Mouse (Mus musculus) layer of hippocampus, postnatal 14 days (tissue): ENCODE data around the gene Slc29a3. TPM values are rescaled to one million over a fixed set of nuclear protein-coding genes. Genes with fewer than 3 reads are reported as not detected.

Source experiments
- DNase-seq, 2 experiments: peaks; one replicate each; pipeline ENCODE4 v3.0.0; 2021 to 2022; ENCODE audit warnings: low spot score in 2 of 2, mixed read lengths in 1 of 2
- long read RNA-seq, 2 experiments: library from polyadenylated mRNA; stranded (forward); transcript quantifications; one replicate each; pipeline ENCODE4 v2.0.0; 2021
- total RNA-seq, 2 experiments: library from RNA; stranded (reverse); gene quantifications; 2 replicates each; pipeline ENCODE4 v1.2.3; 2021

Slc29a3 gene
- 10 to 100 TPM; 19.4 to 24.4 TPM for total RNA-seq
- long read RNA-seq, experiment 1, full-length matches to known transcripts, result 5 of 13 reads
- long read RNA-seq, experiment 1, partial matches to known transcripts, result 1 of 13 reads
- long read RNA-seq, experiment 1, other reads (novel, unspliced or antisense), result 7 of 13 reads
- long read RNA-seq, experiment 2, full-length matches to known transcripts, result 2 of 8 reads
- long read RNA-seq, experiment 2, partial matches to known transcripts, result 6 of 8 reads
- long read RNA-seq, experiment 2, other reads (novel, unspliced or antisense), result 0 of 8 reads

- DNase-seq, result peak; percentile 91 to 94
Observed at GRCm38 (mm10) chr10:60752040-60753020, at the start of gene Slc29a3. Gene Slc29a3, minus strand, starts transcription at chr10:60752794.

GRCm38 (mm10) chr10:60801898-60802412, 49.4 kb upstream of the Slc29a3 start:
- DNase-seq, result no peak

- DNase-seq, result no peak
Observed at GRCm38 (mm10) chr10:60801168-60801897, 48.7 kb upstream of the Slc29a3 start.

GRCm38 (mm10) chr10:60800295-60801167, 47.9 kb upstream of the Slc29a3 start:
- no peak for DNase-seq

- DNase-seq, result no peak
Observed at GRCm38 (mm10) chr10:60797682-60798422, 45.3 kb upstream of the Slc29a3 start.

- DNase-seq, result no peak
Observed at GRCm38 (mm10) chr10:60796474-60796873, 43.9 kb upstream of the Slc29a3 start.

GRCm38 (mm10) chr10:60796028-60796427, 43.4 kb upstream of the Slc29a3 start:
- DNase-seq, result no peak

GRCm38 (mm10) chr10:60794792-60795191, 42.2 kb upstream of the Slc29a3 start:
- no peak for DNase-seq

GRCm38 (mm10) chr10:60794374-60794773, 41.8 kb upstream of the Slc29a3 start:
- peak; percentile 26 to 51 for DNase-seq

GRCm38 (mm10) chr10:60792841-60793240, 40.2 kb upstream of the Slc29a3 start:
- no peak for DNase-seq

- DNase-seq, result no peak
Observed at GRCm38 (mm10) chr10:60792365-60792764, 39.8 kb upstream of the Slc29a3 start.

- DNase-seq, result no peak
Observed at GRCm38 (mm10) chr10:60790912-60791311, 38.3 kb upstream of the Slc29a3 start.

GRCm38 (mm10) chr10:60787303-60788074, 34.9 kb upstream of the Slc29a3 start:
- no peak for DNase-seq

GRCm38 (mm10) chr10:60783608-60784007, 31.0 kb upstream of the Slc29a3 start:
- DNase-seq, result no peak

- DNase-seq, result peak; percentile 62 to 63
Observed at GRCm38 (mm10) chr10:60779628-60780027, 27.0 kb upstream of the Slc29a3 start.

- peak; percentile 44 to 48 for DNase-seq
Observed at GRCm38 (mm10) chr10:60778542-60778941, 25.9 kb upstream of the Slc29a3 start.

- no peak for DNase-seq
Observed at GRCm38 (mm10) chr10:60775473-60775872, 22.9 kb upstream of the Slc29a3 start.

GRCm38 (mm10) chr10:60774616-60775015, 22.0 kb upstream of the Slc29a3 start:
- no peak for DNase-seq

- DNase-seq, result no peak
Observed at GRCm38 (mm10) chr10:60770855-60771254, 18.3 kb upstream of the Slc29a3 start.
